Mouse (Mus musculus): ENCODE results near the gene Zfp12. TPM values are rescaled to one million over a fixed set of nuclear protein-coding genes. Genes with fewer than 3 reads are reported as not detected.

Zfp12 gene
- polyA plus RNA-seq, 1 experiment from 2014 or later: 27.6 TPM

DNA sequence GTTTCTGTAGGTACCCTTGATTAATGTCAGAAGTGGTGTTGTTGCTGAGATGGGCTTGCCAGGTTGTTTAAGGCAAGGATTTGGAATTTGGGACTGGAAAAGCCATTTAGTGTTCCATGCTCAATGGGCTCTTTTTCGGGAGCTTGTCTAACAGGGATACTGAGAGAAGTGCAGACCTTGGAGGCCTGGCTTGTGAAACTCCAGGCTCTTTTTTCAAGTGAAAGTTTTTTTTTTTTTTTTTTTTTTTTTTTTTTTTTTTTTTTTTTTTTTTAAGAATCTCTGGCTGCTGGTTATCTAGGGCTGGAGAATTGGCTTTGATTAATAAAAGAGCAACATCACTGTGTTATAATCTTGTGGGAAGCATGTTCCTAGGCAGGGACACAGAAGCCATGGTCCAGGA lies 12.7 kb upstream of the Zfp12 start:
- 73% methylated on average over 1 of the region's 1 CpGs for WGBS
- ATAC-seq (ENCODE audit: insufficient read depth, low FRiP score, low TSS enrichment): no peak
- no peaks in the 10 kb centered on the region for H3K27me3 ChIP-seq (ENCODE audit: control insufficient read depth, insufficient read depth, low read length)

DNA sequence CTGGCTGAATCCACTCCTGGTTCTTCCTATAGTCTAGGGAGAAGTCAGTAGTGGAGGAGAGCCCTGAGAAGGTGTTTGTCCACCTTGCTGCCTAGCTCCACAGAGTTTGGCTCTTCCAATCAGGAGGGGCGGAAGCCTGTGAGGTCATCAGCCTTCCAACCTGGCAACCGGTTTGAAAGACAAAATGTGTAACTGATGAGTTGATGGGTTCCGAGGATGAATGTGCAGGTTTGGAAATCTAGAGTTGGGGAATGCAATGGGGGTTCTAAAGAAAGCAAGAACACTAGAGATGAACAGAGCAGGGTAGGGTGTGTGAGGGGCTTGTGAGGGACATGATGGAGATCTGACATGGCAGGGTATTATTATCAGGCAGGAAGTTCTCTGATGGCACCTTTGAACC lies 8.2 kb upstream of the Zfp12 start, which contains the start of gene Spdye4a:
Gene Spdye4a, minus strand, starts transcription at position 101 of the 400 bp plus-strand sequence.
- 0 out of 2 replicates have a peak, but pooled peaks cover 2% of the 10 kb centered on the region for H3K9me3 ChIP-seq (ENCODE audit: control insufficient read depth, low read length)
- DNase-seq (ENCODE audit: low spot score) (no peak), ATAC-seq (ENCODE audit: insufficient read depth, low FRiP score, low TSS enrichment) (no peak)
- H3K36me3 ChIP-seq (ENCODE audit: control insufficient read depth, insufficient read depth, low read length): no peaks in the 10 kb centered on the region
- no peaks in the 10 kb centered on the region for H3K27me3 ChIP-seq (ENCODE audit: control insufficient read depth, insufficient read depth, low read length)
- H3K4me3 ChIP-seq (ENCODE audit: low read depth, low read length): no peak within 1 kb of the TSS
- H3K27ac ChIP-seq (ENCODE audit: low read depth, low read length): no peak within 1 kb of the TSS
- 86% methylated on average over 3 of the region's 3 CpGs for WGBS
- H3K4me2 ChIP-seq (ENCODE audit: low read depth): no peak within 1 kb of the TSS
- H3K9ac ChIP-seq (ENCODE audit: low read length): no peak within 1 kb of the TSS
- H3K4me1 ChIP-seq (ENCODE audit: control insufficient read depth, insufficient read depth, low read length): no peaks in the 10 kb centered on the region

More for the DNA sequence above, 12.7 kb upstream of the Zfp12 start:
- Histone ChIP-seq H3K4me2 (ENCODE audit: low read depth) (no peak overlapping the region), H3K9ac (ENCODE audit: low read length) (no peak overlapping the region), H3K9me3 (ENCODE audit: control insufficient read depth, low read length) (no peaks in the 10 kb centered on the region), H3K4me3 (ENCODE audit: low read depth, low read length) (no peak overlapping the region), H3K4me1 (ENCODE audit: control insufficient read depth, insufficient read depth, low read length) (no peaks in the 10 kb centered on the region), H3K27ac (ENCODE audit: low read depth, low read length) (no peak overlapping the region), H3K36me3 (ENCODE audit: control insufficient read depth, insufficient read depth, low read length) (no peaks in the 10 kb centered on the region)
- no peak for DNase-seq (ENCODE audit: low spot score)

DNA sequence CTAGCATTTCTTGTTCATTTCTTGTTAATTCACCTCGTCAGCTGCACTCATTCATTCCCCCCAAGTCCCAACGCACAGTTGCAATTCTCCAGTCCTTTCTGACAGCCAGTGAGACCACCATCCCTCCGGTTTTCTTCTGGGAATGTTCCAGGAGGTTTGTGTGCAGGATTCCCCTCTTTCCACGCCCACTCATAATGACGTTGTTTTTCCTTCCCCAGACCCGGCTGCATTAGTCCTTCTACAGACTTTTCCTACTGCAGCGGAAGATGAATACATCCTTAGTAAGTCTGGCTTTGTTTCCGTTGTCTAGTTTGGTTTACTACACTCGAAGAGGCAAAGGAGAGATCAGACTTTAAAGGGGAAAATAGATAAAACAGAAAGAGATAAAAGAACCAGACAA lies 1.1 kb downstream of the Zfp12 start:
- no peak for ATAC-seq (ENCODE audit: insufficient read depth, low FRiP score, low TSS enrichment)
- Histone ChIP-seq H3K9ac (ENCODE audit: low read length) (peak overlapping the region; percentile 93), H3K4me1 (ENCODE audit: control insufficient read depth, insufficient read depth, low read length) (peaks cover 12% of the 10 kb centered on the region), H3K9me3 (ENCODE audit: control insufficient read depth, low read length) (no peaks in the 10 kb centered on the region), H3K27me3 (ENCODE audit: control insufficient read depth, insufficient read depth, low read length) (no peaks in the 10 kb centered on the region), H3K4me2 (ENCODE audit: low read depth) (peak overlapping the region; percentile 86), H3K36me3 (ENCODE audit: control insufficient read depth, insufficient read depth, low read length) (peaks cover 7% of the 10 kb centered on the region), H3K4me3 (ENCODE audit: low read depth, low read length) (peak overlapping the region; percentile 79), H3K27ac (ENCODE audit: low read depth, low read length) (no peak overlapping the region; the same call in 1 of the 2 replicates)
- DNase-seq (ENCODE audit: low spot score): no peak
- 56% methylated on average over 9 of the region's 9 CpGs for WGBS

DNA sequence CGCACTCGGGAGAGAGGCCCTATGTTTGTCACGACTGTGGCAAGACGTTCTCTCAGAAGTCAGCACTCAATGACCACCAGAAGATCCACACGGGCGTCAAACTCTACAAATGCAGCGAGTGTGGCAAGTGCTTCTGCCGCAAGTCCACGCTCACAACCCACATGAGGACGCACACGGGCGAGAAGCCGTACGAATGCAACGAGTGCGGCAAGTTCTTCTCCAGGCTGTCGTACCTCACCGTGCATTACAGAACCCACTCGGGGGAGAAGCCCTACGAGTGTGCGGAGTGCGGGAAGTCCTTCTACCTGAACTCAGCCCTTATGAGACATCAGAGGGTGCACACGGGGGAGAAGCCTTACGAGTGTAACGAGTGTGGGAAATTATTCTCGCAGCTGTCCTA lies 10.0 kb downstream of the Zfp12 start:
- Histone ChIP-seq H3K9me3 (ENCODE audit: control insufficient read depth, low read length) (no peaks in the 10 kb centered on the region), H3K4me2 (ENCODE audit: low read depth) (no peak overlapping the region), H3K9ac (ENCODE audit: low read length) (no peak overlapping the region), H3K27me3 (ENCODE audit: control insufficient read depth, insufficient read depth, low read length) (no peaks in the 10 kb centered on the region), H3K4me1 (ENCODE audit: control insufficient read depth, insufficient read depth, low read length) (no peaks in the 10 kb centered on the region), H3K27ac (ENCODE audit: low read depth, low read length) (no peak overlapping the region), H3K36me3 (ENCODE audit: control insufficient read depth, insufficient read depth, low read length) (peaks cover 48% of the 10 kb centered on the region), H3K4me3 (ENCODE audit: low read depth, low read length) (no peak overlapping the region)
- no peak for ATAC-seq (ENCODE audit: insufficient read depth, low FRiP score, low TSS enrichment)
- DNase-seq (ENCODE audit: low spot score): no peak
- WGBS: 97% methylated on average over 26 of the region's 26 CpGs

DNA sequence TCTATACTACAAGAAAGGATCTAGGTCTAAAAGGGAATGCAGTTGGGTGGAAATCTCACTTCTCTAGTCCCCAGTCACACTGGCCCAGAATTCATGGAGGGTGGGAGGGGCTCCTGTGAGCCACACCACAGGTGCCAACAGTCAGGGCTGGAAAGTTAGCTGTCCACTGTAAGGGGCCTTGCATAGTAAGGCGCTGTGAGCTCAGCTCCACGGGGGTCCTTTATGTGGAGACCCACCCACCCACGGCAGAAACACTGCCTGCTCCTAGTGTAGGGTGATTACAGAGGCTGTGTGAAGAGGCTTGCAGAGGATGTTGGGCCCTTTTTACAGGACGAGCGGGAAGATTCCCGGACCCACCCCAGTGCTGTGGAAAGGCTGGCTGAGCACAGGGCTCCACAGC lies 17.1 kb downstream of the Zfp12 start:
- ATAC-seq (ENCODE audit: insufficient read depth, low FRiP score, low TSS enrichment): no peak
- Histone ChIP-seq H3K4me2 (ENCODE audit: low read depth) (no peak overlapping the region), H3K4me1 (ENCODE audit: control insufficient read depth, insufficient read depth, low read length) (peaks cover 11% of the 10 kb centered on the region; the same call in 1 of the 2 replicates), H3K36me3 (ENCODE audit: control insufficient read depth, insufficient read depth, low read length) (peaks cover 7% of the 10 kb centered on the region), H3K9ac (ENCODE audit: low read length) (no peak overlapping the region), H3K4me3 (ENCODE audit: low read depth, low read length) (no peak overlapping the region), H3K9me3 (ENCODE audit: control insufficient read depth, low read length) (no peaks in the 10 kb centered on the region), H3K27me3 (ENCODE audit: control insufficient read depth, insufficient read depth, low read length) (peaks cover 57% of the 10 kb centered on the region), H3K27ac (ENCODE audit: low read depth, low read length) (no peak overlapping the region)
- DNase-seq (ENCODE audit: low spot score): no peak
- 42% methylated on average over 6 of the region's 6 CpGs for WGBS

DNA sequence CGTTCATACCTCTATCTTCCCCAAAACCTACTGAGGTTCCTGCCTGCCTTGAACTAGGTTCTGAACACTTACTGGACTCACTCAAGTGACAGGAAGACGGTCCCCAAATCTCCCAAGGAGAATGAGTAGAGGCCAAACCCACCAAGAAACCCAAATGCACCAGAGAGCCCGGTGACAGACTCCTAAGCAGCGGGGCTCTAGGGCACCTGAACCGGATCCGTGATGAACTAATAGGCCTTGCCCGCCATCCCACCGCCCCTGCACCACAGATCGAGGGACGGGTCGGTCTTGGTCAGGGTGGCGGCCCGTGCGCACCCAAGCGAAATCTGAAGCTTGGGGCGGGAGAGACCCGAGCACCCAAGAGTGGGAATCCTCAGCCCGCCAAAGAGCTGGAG lies 17.8 kb downstream of the Zfp12 start:
- H3K9me3 ChIP-seq (ENCODE audit: control insufficient read depth, low read length): no peaks in the 10 kb centered on the region
- WGBS: 15% methylated on average over 18 of the region's 18 CpGs
- H3K4me2 ChIP-seq (ENCODE audit: low read depth): 0 out of 2 replicates have a peak overlapping the region, but pooled peaks have one; percentile 50
- H3K36me3 ChIP-seq (ENCODE audit: control insufficient read depth, insufficient read depth, low read length): peaks cover 4% of the 10 kb centered on the region
- peak overlapping the region; percentile 36 for H3K4me3 ChIP-seq (ENCODE audit: low read depth, low read length)
- ATAC-seq (ENCODE audit: insufficient read depth, low FRiP score, low TSS enrichment) (no peak), DNase-seq (ENCODE audit: low spot score) (no peak)
- no peak overlapping the region for H3K27ac ChIP-seq (ENCODE audit: low read depth, low read length)
- H3K9ac ChIP-seq (ENCODE audit: low read length): no peak overlapping the region
- peaks cover 11% of the 10 kb centered on the region; the same call in 1 of the 2 replicates for H3K4me1 ChIP-seq (ENCODE audit: control insufficient read depth, insufficient read depth, low read length)
- peaks cover 62% of the 10 kb centered on the region for H3K27me3 ChIP-seq (ENCODE audit: control insufficient read depth, insufficient read depth, low read length)

DNA sequence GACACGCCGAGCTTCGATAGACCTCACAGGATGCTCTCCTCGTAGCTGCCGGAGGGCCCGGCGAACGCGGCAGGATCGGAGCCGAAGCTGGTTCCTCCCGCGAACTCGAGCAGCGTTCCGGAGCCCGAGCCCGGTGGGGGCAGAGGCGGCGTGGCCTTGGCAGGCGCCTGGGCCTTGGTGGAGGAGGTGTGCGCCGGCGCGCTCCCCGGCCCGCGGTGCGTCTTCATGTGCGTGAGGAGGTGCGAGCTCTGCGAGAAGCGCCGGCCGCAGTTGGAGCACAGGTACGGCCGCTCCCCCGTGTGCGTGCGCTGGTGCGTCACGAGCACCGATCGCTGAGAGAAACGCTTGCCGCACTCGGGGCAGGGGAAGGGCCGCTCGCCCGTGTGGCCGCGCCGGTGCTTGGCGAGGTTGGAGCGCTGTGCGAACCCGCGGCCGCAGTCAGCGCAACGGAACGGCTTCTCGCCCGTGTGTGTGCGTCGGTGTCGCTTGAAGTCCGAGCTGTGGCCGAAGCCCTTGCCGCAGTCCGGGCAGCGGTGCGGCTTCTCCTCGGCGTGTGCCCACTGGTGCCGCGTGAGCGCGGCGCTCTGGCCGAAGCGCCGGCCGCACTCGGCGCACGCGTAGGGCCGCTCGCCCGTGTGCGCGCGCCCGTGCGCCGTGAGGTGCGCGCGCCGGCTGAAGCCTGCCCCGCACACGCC lies 18.4 kb downstream of the Zfp12 start:
- Histone ChIP-seq H3K27me3 (ENCODE audit: control insufficient read depth, insufficient read depth, low read length) (peaks cover 62% of the 10 kb centered on the region), H3K4me2 (ENCODE audit: low read depth) (peak overlapping the region; percentile 50), H3K4me3 (ENCODE audit: low read depth, low read length) (peak overlapping the region; percentile 36), H3K9ac (ENCODE audit: low read length) (no peak overlapping the region; the same call in 1 of the 2 replicates), H3K4me1 (ENCODE audit: control insufficient read depth, insufficient read depth, low read length) (peaks cover 11% of the 10 kb centered on the region; the same call in 1 of the 2 replicates), H3K9me3 (ENCODE audit: control insufficient read depth, low read length) (no peaks in the 10 kb centered on the region), H3K27ac (ENCODE audit: low read depth, low read length) (no peak overlapping the region), H3K36me3 (ENCODE audit: control insufficient read depth, insufficient read depth, low read length) (peaks cover 4% of the 10 kb centered on the region)
- ATAC-seq (ENCODE audit: insufficient read depth, low FRiP score, low TSS enrichment) (peak; percentile 13; the same call in 1 of the 2 replicates), DNase-seq (ENCODE audit: low spot score) (no peak)
- 3% methylated on average over 90 of the region's 103 CpGs for WGBS

DNA sequence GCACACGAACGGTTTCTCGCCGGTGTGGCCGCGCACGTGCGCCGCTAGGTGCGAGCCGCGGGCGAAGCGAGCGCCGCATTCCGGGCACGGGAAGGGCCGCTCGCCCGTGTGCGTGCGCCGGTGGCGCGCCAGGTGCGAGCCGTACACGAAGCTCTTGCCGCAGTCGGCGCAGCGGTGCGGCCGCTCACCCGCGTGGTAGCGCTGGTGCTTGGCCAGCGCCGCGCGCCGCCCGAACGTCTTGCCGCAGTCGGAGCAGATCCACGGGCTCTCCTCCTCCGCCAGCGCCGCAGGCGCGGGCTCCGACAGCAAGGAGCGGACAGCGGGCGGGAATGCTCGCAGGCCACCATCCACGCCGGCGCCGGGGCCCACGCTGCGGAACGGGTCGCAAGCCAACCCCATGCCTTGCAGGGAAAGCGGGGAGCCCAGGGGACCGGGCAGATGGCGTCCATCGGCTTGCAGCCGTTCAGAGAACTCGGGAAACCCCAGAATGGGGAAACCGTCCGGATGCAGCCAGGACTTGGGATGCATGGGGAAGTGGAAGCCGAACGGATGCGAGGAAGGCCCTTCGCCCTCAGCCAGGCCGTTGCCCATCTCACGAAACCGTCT lies 19.0 kb downstream of the Zfp12 start:
- peaks cover 11% of the 10 kb centered on the region; the same call in 1 of the 2 replicates for H3K4me1 ChIP-seq (ENCODE audit: control insufficient read depth, insufficient read depth, low read length)
- ATAC-seq (ENCODE audit: insufficient read depth, low FRiP score, low TSS enrichment) (no peak), DNase-seq (ENCODE audit: low spot score) (peak; percentile 65)
- peak overlapping the region; percentile 26 for H3K9ac ChIP-seq (ENCODE audit: low read length)
- H3K4me3 ChIP-seq (ENCODE audit: low read depth, low read length): peak overlapping the region; percentile 36
- peaks cover 62% of the 10 kb centered on the region for H3K27me3 ChIP-seq (ENCODE audit: control insufficient read depth, insufficient read depth, low read length)
- H3K4me2 ChIP-seq (ENCODE audit: low read depth): peak overlapping the region; percentile 50
- H3K27ac ChIP-seq (ENCODE audit: low read depth, low read length): no peak overlapping the region
- no peaks in the 10 kb centered on the region for H3K9me3 ChIP-seq (ENCODE audit: control insufficient read depth, low read length)
- 2% methylated on average over 64 of the region's 81 CpGs for WGBS
- H3K36me3 ChIP-seq (ENCODE audit: control insufficient read depth, insufficient read depth, low read length): peaks cover 4% of the 10 kb centered on the region

All from neural tube, embryonic 11.5 days (tissue).